Mouse (Mus musculus) heart, embryonic 13.5 days (tissue): Measurements from ENCODE around the gene Primpol. TPM values are rescaled to one million over a fixed set of nuclear protein-coding genes. Genes with fewer than 3 reads are reported as not detected.

Experiments
- ATAC-seq: fragments of 200-750 bp; cut with Nextera tagmentation; 2 replicates; pipeline ENCODE4 v1.8.0; 2017; ENCODE audit warnings: moderate TSS enrichment; ENCODE audit not compliant: insufficient number of reproducible peaks, low FRiP score, low TSS enrichment; ENCODE audit errors: extremely low read depth
- H3K27ac ChIP-seq: fragments of 300-500 bp; sonication (generic); replicated peaks from 2 replicates; pipeline ENCODE4 v1.5.1; 2015; ENCODE audit warnings: moderate library complexity, mild to moderate bottlenecking, inconsistent platforms
- H3K27me3 ChIP-seq: fragments of 300-500 bp; sonication (generic); replicated peaks from 2 replicates; pipeline ENCODE4 v1.6.1; 2015; ENCODE audit warnings: mild to moderate bottlenecking, inconsistent platforms
- H3K36me3 ChIP-seq: fragments of 300-500 bp; sonication (generic); 2 replicates; pipeline ENCODE4 v1.6.1; 2015; ENCODE audit warnings: mild to moderate bottlenecking, inconsistent platforms
- H3K4me1 ChIP-seq: fragments of 300-500 bp; sonication (generic); 2 replicates; pipeline ENCODE4 v1.6.1; 2015; ENCODE audit warnings: inconsistent platforms
- H3K4me2 ChIP-seq: fragments of 300-500 bp; sonication (generic); 2 replicates; pipeline ENCODE4 v1.6.1; 2015; ENCODE audit warnings: inconsistent platforms, mild to moderate bottlenecking, moderate library complexity
- H3K4me3 ChIP-seq: fragments of 300-500 bp; sonication (generic); 2 replicates; pipeline ENCODE4 v1.5.1; 2015; ENCODE audit warnings: moderate library complexity, mild to moderate bottlenecking, inconsistent platforms
- H3K9ac ChIP-seq: fragments of 300-500 bp; sonication (generic); 2 replicates; pipeline ENCODE4 v1.6.1; 2015; ENCODE audit warnings: inconsistent platforms, mild to moderate bottlenecking, moderate library complexity
- H3K9me3 ChIP-seq: fragments of 300-500 bp; sonication (generic); 2 replicates; pipeline ENCODE4 v1.6.1; 2016; ENCODE audit warnings: inconsistent platforms
- WGBS: fragments of 180-500 bp; shearing (Covaris S2); methylation state at CpG from one replicate; pipeline ENCODE4 v1.1.7; 2015; ENCODE audit warnings: mixed read lengths; 5-methylcytosine and 5-hydroxymethylcytosine counted together
- polyA plus RNA-seq: library from polyadenylated mRNA; unstranded; fragments of >200 nt; fragmentation: Nextera tagmentation; extraction: Ambion mirVana; gene quantifications from 2 replicates; pipeline ENCODE4 v1.2.1, GENCODE M21; 2015

Gene Primpol
- polyA plus RNA-seq, 1 experiment from 2014 or later = 9.6 TPM

DNA sequence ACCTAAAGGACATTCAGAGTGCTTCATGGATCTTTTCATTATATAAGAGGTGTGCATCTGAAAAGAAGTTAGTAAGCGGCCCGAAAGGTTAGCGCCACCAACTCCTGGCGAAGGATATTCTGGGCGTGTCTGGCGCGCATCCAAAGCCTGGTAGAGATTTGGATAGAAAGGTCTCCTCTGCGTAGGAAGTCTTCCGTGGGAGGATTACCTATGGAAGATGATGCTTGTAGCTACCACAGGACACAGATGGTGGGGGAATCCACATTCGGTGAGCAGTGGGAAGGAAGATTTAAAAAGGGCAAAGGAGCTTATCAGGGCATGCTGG is 64.6 kb downstream of the Primpol start:
- 2% methylated on average over 10 of the region's 10 CpGs for WGBS
- H3K27ac ChIP-seq = peak overlapping the region; percentile 61

GRCm38 (mm10) chr8:46551615-46552440 is 65.2 kb downstream of the Primpol start, which contains the start of gene Cenpu:
TSS of gene Cenpu (plus strand) at chr8:46552028.
- under 1% methylated on average over 50 of the region's 50 CpGs for WGBS
- H3K27me3 ChIP-seq = no peaks in the 10 kb centered on the region
- peaks cover 13% of the 10 kb centered on the region for H3K36me3 ChIP-seq
- H3K4me1 ChIP-seq = peaks cover 20% of the 10 kb centered on the region
- no peaks in the 10 kb centered on the region for H3K9me3 ChIP-seq
- peak within 1 kb of the TSS; percentile 81 for H3K4me3 ChIP-seq
- peak within 1 kb of the TSS; percentile 83 for H3K9ac ChIP-seq
- H3K4me2 ChIP-seq = peak within 1 kb of the TSS; percentile 84
- ATAC-seq = peak; percentile 92
- H3K27ac ChIP-seq = peak within 1 kb of the TSS; percentile 85

More for the DNA sequence above, 64.6 kb downstream of the Primpol start:
- Histone ChIP-seq H3K36me3 (peaks cover 16% of the 10 kb centered on the region), H3K9me3 (no peaks in the 10 kb centered on the region), H3K4me2 (peak overlapping the region; percentile 84), H3K4me1 (peaks cover 17% of the 10 kb centered on the region), H3K9ac (peak overlapping the region; percentile 83), H3K4me3 (peak overlapping the region; percentile 81), H3K27me3 (no peaks in the 10 kb centered on the region)
- no peak for ATAC-seq

DNA sequence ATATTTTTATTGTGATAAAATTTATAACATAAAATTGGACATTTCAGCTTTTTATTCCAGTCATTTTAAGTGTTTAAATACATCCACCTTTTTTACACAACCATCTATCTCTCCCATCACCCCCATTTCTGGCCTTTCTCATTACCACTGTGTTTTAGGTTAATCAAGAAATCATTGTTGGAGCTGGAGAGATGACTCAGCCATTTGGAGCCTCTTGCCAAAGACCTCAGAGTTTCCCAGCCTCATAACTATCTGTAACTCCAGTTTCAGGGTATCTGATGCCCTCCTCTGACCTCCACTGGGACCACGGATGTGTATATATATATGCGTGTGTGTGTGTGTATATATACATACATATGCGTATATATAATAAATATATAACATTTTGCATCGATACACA is 66.0 kb downstream of the Primpol start:
- ATAC-seq = no peak
- peak overlapping the region; percentile 85 for H3K27ac ChIP-seq
- peak overlapping the region; percentile 78; the same call in 1 of the 2 replicates for H3K9ac ChIP-seq

GRCm38 (mm10) chr8:46550058-46550457 is 67.0 kb downstream of the Primpol start:
- no peaks in the 10 kb centered on the region for H3K27me3 ChIP-seq
- H3K9ac ChIP-seq = no peak overlapping the region
- no peak for ATAC-seq
- H3K4me1 ChIP-seq = peaks cover 30% of the 10 kb centered on the region
- WGBS = 77% methylated on average over 8 of the region's 8 CpGs
- H3K36me3 ChIP-seq = 0 out of 2 replicates have a peak, but pooled peaks cover 3% of the 10 kb centered on the region
- no peak overlapping the region for H3K27ac ChIP-seq
- no peak overlapping the region for H3K4me2 ChIP-seq
- H3K4me3 ChIP-seq = no peak overlapping the region
- no peaks in the 10 kb centered on the region for H3K9me3 ChIP-seq

More for the DNA sequence above, 66.0 kb downstream of the Primpol start:
- H3K27me3 ChIP-seq = no peaks in the 10 kb centered on the region
- H3K36me3 ChIP-seq = peaks cover 7% of the 10 kb centered on the region
- H3K9me3 ChIP-seq = no peaks in the 10 kb centered on the region
- H3K4me2 ChIP-seq = peak overlapping the region; percentile 84
- peaks cover 28% of the 10 kb centered on the region for H3K4me1 ChIP-seq
- H3K4me3 ChIP-seq = peak overlapping the region; percentile 81
- WGBS = 37% methylated on average over 4 of the region's 4 CpGs

DNA sequence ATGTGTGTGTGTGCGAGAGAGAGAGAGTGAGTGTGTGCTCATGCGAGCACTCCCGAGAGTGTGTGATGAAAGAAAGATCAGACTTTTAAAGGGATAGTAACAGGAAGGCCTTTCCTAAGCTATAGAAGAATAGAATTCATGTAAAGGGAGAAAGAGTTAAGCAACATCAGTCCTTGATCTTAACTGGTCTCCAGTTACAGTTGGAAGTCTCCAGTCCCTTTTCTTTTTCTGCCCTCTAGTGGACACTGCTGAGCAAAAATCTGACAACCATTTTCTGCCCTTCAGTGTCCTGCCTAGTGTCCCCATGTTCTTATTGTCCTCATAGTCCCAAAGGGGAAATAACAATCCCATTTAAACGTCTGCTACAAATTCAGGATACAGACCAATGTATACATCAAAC is 69.8 kb downstream of the Primpol start:
- no peaks in the 10 kb centered on the region for H3K36me3 ChIP-seq
- WGBS = 47% methylated on average over 4 of the region's 4 CpGs
- H3K9me3 ChIP-seq = no peaks in the 10 kb centered on the region
- H3K27me3 ChIP-seq = no peaks in the 10 kb centered on the region
- no peak overlapping the region for H3K4me3 ChIP-seq
- no peak overlapping the region for H3K9ac ChIP-seq
- H3K27ac ChIP-seq = peak overlapping the region; percentile 70
- ATAC-seq = no peak
- H3K4me2 ChIP-seq = peak overlapping the region; percentile 32
- peaks cover 21% of the 10 kb centered on the region for H3K4me1 ChIP-seq

- no peaks in the 10 kb centered on the region for H3K36me3 ChIP-seq
- peak; percentile 51; the same call in 1 of the 2 replicates for ATAC-seq
- H3K27ac ChIP-seq = peak overlapping the region; percentile 70
- H3K9me3 ChIP-seq = no peaks in the 10 kb centered on the region
- peak overlapping the region; percentile 32 for H3K4me2 ChIP-seq
- H3K27me3 ChIP-seq = no peaks in the 10 kb centered on the region
- WGBS = 56% methylated on average over 11 of the region's 11 CpGs
- H3K4me1 ChIP-seq = peaks cover 19% of the 10 kb centered on the region
- 0 out of 2 replicates have a peak overlapping the region, but pooled peaks have one; percentile 2 for H3K9ac ChIP-seq
- no peak overlapping the region for H3K4me3 ChIP-seq
Measured at GRCm38 (mm10) chr8:46546431-46547176, 70.4 kb downstream of the Primpol start.

DNA sequence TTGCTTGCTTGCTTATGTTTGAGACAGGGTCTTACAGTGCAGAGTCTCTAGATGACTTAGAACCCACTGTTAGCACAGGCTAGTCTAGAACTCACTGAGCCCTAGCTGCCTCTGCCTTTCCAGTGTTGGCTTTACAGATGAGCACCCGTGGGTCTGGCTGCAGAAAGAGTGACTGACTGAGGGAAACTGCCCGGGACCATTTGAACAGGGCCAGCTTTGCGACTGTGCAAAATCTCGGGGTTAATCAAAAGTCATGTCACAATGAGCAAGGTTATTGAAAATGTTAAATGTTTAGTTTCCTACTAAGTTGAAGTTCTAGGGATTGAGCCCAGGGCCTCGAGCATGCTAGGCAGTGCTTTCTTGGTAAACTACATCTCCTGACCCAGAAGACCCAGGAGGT is 71.2 kb downstream of the Primpol start:
- H3K4me3 ChIP-seq = no peak overlapping the region
- no peak for ATAC-seq
- H3K36me3 ChIP-seq = no peaks in the 10 kb centered on the region
- WGBS = 81% methylated on average over 5 of the region's 5 CpGs
- H3K27ac ChIP-seq = peak overlapping the region; percentile 70; the same call in 1 of the 2 replicates
- no peak overlapping the region for H3K9ac ChIP-seq
- no peak overlapping the region for H3K4me2 ChIP-seq
- H3K9me3 ChIP-seq = no peaks in the 10 kb centered on the region
- H3K4me1 ChIP-seq = peaks cover 15% of the 10 kb centered on the region
- no peaks in the 10 kb centered on the region for H3K27me3 ChIP-seq

DNA sequence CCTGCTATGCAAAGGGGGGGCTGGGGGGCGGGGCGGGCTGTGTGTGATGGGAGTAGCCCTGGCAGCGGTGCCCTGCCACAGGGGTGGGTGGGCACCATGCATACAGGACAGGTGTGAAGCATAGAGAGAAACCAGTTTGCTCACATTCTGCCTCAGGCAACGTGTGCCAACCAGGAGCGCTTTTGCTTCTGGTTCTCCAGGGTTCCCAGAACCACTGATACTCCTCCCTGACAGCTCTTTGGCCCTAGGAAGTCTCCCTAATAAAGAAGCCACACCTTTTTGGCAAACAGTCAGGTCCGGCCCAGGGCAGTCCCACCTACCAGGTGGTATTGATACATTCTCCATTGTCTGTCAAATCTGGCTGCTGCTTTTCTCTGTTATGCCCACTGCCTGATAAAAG is 73.3 kb downstream of the Primpol start:
- Histone ChIP-seq H3K9me3 (no peaks in the 10 kb centered on the region), H3K9ac (no peak overlapping the region), H3K27me3 (no peaks in the 10 kb centered on the region), H3K4me2 (no peak overlapping the region), H3K4me1 (peaks cover 14% of the 10 kb centered on the region), H3K27ac (no peak overlapping the region), H3K4me3 (no peak overlapping the region), H3K36me3 (no peaks in the 10 kb centered on the region)
- ATAC-seq = no peak
- 76% methylated on average over 6 of the region's 6 CpGs for WGBS

- no peak overlapping the region for H3K9ac ChIP-seq
- no peak for ATAC-seq
- WGBS = 74% methylated on average over 7 of the region's 7 CpGs
- H3K27ac ChIP-seq = no peak overlapping the region
- H3K9me3 ChIP-seq = no peaks in the 10 kb centered on the region
- no peaks in the 10 kb centered on the region for H3K27me3 ChIP-seq
- H3K36me3 ChIP-seq = no peaks in the 10 kb centered on the region
- H3K4me1 ChIP-seq = peaks cover 14% of the 10 kb centered on the region
- no peak overlapping the region for H3K4me3 ChIP-seq
- H3K4me2 ChIP-seq = no peak overlapping the region
Measured at GRCm38 (mm10) chr8:46543191-46543590, 73.8 kb downstream of the Primpol start.

GRCm38 (mm10) chr8:46539701-46540100 is 77.3 kb downstream of the Primpol start:
- Histone ChIP-seq H3K27ac (no peak overlapping the region), H3K9ac (no peak overlapping the region), H3K27me3 (no peaks in the 10 kb centered on the region), H3K9me3 (no peaks in the 10 kb centered on the region), H3K4me1 (no peaks in the 10 kb centered on the region), H3K36me3 (peaks cover 19% of the 10 kb centered on the region), H3K4me3 (no peak overlapping the region), H3K4me2 (no peak overlapping the region)
- WGBS = 71% methylated on average over 5 of the region's 5 CpGs
- no peak for ATAC-seq

- Histone ChIP-seq H3K36me3 (peaks cover 72% of the 10 kb centered on the region), H3K9ac (no peak overlapping the region), H3K4me2 (no peak overlapping the region), H3K4me1 (no peaks in the 10 kb centered on the region), H3K9me3 (no peaks in the 10 kb centered on the region), H3K27me3 (no peaks in the 10 kb centered on the region), H3K4me3 (no peak overlapping the region), H3K27ac (no peak overlapping the region)
- ATAC-seq = no peak
- 80% methylated on average over 7 of the region's 7 CpGs for WGBS
Measured at GRCm38 (mm10) chr8:46533926-46534325, 83.1 kb downstream of the Primpol start.
